Mouse (Mus musculus): ENCODE results near the gene Naif1.
A peak's percentile ranks its signal among the peaks of the same experiment; 100 is the strongest.
"Not testable (repeated sequence)": the region's sequence is repeated elsewhere in the genome, so short reads cannot be mapped to it uniquely, and the experiment has no call there.

Naif1 gene

DNA sequence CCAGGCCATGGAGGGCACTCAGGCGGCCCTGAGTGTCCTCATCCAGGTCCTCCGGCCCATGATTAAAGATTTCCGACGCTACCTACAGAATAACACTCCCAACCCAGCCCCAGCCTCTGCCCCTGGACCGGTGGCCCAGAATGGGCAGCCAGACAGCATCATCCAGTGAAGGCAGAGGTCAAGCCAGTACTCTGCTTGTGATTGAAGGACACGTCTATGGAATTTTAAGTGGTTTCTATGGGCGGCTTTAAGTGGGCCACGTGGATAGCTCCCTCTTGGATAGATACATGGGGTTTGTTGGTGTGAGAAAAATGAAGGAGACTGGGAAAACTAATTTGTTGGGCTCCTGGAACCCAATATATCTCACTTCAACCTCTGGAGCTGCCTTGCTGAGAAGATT lies 4.8 kb downstream of the Naif1 start:
- no peak for DNase-seq (ENCODE audit: low read depth, low spot score)

DNA sequence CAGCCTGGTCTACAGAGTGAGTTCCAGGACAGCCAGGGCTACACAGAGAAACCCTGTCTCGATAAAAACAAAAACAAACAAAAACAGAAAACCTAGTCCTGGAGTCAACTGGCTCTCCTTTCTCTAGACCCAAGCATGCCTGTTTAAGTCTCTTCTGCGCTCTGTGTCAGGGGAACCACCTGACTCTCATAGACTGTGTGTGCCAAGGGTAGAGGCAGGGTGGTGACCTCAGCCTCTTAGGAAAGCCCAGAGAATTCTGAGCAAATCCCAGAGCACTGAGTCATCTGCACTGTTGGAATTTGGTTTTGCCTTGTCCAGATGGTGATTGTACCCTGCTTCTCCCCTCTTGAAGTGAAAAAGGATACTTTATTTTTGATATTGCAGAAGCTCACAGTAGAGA lies 8.0 kb downstream of the Naif1 start:
- DNase-seq (ENCODE audit: low read depth, low spot score), result no peak

DNA sequence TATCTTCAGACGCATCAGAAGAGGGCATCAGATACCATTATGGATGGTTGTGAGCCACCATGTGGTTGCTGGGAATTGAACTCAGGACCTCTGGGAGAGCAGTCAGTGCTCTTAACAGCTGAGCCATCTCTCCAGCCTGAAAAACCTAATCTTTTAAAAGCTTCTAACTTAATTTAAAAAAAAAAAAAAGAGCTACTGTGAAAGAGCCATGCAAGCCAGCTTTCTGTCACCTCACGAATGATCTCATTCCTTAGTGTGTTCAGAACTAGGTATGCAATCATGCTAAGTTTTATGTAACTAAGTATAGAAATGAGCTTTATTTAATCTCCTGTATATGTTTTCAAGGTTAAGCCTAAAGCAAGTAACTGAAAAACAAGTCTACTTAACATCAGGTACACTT lies 9.4 kb downstream of the Naif1 start:
- no peak for DNase-seq (ENCODE audit: low read depth, low spot score)

DNA sequence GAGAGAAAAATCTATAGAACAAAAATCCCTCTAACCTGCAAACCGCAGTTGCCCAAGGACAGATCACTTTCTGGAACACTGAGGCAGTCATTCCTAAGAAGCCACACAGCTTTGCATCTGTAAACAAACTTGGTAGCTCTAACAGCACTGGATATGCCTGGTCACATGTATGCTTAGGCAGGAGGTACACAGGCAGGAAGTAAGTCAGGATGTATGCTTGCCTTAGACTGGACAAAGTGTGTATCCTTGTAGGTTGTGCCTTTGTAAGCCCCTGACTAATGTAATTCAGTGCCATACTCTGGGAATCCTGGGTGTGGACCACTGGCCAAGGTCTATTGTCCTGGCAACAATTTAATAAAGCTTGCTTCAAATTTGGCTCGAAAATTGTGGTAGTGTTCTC lies 13.5 kb downstream of the Naif1 start:
- no peak for DNase-seq (ENCODE audit: low read depth, low spot score)

DNA sequence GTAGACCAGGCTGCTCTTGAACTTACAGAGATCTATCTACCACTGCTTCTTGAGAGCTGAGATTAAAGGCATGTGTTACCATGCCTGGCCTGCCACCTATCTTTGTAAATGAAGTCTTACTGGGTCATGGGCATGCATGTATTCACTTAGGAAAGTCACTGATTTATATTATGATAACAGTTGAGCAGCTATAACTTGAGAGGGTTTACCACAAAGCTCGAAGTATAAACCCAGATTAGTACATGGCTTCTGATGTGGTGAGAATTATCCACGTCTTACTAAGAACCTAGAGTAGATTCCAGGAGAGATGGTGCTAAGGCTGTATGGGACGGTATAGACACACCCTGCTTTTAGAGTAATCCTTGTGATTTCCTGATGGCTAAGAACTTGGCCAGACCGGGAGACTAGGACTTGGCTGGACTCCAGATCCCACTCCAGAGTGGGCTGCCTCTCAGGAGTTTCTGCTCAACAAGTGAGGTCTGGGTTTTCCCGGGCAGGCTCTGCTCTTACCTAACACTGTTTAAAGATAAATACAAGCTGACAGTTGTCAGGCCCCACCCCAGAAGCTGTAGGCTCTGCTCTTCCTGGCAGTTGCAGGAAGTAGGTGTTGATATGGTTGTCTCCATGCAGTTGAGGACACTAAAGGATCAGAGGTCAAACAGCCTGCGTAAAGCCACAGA lies 14.1 kb downstream of the Naif1 start:
- no peak for DNase-seq (ENCODE audit: low read depth, low spot score)

DNA sequence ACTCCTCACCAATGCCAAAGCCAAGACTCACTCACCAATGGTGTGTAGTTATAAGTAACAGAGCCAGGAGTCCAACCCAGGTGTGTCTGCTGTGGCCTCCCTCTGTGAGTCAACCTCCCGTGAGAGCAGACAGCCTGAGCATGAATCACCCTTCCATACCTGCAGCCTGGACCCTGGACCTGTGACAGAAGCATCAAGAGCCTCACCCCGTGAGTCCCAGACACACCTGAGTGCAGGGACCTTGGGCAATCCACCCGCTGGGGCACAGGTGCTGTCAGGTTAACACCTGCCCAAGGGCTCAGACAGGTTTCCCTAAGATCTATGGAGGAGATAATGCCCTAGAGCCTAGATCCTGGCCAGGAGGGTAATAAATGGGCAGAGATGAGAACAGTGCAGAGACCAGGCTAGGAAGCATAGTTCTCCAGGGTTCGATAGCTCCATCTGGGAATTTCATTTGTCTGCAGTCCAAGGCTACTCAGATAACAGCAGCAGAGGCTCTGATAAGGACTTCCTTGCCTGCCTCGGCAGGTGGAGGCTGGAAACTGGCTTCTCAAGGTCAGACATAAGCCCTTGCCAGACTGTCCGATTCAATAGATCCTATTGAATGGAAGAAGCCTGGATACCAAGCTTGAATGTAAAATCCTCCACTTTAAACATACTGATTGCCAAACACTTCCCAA lies 20.9 kb downstream of the Naif1 start:
- no peak for DNase-seq (ENCODE audit: low read depth, low spot score)

DNA sequence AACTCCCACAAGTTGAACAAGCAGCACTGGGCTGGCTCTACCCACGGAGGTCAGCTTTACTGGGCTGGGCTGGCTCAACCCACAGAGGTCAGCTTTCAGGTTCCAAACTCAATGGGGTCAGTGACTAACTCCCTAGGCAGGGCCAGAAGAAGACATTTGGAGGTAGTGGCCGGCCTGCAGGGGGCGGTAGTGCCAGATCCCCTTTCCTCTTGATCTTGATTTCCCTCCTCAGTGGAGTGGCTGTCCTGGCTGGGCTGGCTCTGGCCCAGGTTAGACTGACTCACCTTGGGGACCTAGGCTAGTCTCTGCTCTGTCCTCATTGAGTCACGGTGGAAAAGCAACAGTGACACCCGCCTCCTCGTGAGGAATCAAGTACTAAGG lies 21.4 kb downstream of the Naif1 start:
- no peak for DNase-seq (ENCODE audit: low read depth, low spot score)

DNA sequence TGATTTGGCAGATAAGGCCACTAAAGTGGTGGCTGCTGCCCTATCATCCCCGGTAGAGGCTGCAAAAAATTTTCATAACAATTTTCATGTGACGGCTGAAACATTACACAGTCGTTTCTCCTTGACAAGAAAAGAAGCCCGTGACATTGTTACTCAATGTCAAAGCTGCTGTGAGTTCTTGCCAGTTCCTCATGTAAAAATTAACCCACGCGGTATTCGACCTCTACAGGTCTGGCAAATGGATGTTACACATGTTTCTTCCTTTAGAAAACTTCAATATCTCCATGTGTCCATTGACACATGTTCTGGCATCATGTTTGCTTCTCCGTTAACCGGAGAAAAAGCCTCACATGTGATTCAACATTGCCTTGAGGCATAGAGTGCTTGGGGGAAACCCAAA lies 25.1 kb downstream of the Naif1 start:
- not testable (repeated sequence) for DNase-seq (ENCODE audit: low read depth, low spot score)

DNA sequence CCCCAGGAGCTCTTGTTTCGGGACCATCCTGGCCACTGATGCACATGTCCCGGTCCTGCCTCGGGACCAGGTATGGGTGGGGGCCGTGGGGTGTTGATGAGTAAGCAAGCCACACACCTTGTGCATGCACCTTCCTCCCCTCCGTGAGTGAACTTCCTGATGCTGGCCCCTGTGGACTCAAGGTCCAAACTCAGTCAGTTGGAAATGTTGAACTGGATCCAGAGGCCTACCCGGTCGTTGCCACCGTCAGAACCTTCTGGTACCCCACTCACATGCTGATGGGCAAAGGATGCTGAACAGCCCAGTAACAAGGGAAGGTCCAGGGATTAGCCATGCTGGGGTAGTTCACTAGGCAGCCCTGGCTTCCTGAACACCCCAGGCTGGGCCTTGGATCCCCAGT lies 32.1 kb downstream of the Naif1 start:
- no peak for DNase-seq (ENCODE audit: low read depth, low spot score)

DNA sequence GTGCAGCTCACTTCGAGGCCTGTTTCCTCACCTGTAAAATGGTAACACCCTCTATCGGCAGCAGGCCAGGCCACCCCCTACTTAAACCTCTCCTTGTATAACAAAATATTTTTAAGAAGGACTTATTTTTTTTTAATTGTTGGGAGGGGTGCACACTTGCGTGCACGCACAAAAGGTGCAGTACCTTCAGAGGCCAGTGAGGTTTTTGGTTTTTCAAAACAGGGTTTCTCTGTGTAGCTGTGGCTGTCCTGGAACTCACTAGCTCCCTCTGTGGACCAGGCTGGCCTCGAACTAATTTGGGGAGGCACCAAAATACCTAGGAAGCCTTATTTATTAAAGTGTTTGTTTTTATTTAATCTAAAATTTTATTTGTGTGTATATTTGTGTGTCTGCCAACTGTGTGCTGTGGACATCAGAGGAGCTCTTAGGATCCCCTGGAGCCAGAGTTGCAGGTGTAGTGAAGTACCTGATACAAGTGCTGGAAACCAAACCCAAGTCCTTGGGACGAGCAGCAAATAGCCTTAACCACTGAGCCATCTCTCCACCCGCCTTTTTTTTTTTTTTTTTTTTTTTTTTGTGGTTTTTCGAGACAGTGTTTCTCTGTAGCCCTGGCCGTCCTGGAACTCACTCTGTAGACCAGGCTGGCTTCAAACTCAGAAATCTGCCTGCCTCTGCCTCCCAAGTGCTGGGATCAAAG lies 33.1 kb downstream of the Naif1 start:
- DNase-seq (ENCODE audit: low read depth, low spot score), result no peak

DNA sequence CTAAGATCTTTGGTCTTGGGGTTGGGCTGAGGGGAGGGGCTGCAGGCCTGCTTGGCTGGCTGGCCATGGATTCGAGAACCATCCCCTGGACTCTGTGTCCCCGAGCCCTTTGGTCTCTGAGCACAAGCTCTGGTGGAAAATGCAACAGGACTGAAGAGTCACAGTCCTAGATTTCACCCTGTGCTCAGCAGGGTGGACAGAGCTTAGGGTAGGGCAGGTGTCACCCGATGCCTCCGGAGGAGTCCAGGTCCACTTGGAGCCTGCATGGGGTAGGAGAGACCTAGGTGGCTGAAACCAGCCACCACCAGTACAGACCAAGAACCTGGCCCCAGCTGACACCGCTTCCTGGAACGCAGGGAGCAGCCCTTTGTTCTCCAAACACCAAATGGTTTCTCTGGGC lies 34.7 kb downstream of the Naif1 start:
- DNase-seq (ENCODE audit: low read depth, low spot score), result no peak

DNA sequence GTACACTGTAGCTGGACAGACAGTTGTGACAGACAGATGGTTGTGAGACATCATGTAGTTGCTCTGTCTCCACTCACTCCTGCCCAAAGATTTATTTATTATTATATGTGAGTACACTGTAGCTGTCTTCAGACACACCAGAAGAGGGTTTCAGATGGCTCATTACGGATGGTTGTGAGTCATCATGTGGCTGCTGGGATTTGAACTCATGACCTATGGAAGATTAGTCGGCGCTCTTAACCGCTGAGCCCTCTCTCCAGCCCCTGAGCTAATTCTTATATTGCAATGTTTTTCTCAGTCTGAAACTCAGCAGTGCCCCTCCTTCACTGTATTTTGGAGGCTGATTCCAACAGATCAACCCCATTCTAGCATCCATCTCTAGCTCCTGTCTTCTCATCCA lies 35.5 kb downstream of the Naif1 start:
- no peak for DNase-seq (ENCODE audit: low read depth, low spot score)

DNA sequence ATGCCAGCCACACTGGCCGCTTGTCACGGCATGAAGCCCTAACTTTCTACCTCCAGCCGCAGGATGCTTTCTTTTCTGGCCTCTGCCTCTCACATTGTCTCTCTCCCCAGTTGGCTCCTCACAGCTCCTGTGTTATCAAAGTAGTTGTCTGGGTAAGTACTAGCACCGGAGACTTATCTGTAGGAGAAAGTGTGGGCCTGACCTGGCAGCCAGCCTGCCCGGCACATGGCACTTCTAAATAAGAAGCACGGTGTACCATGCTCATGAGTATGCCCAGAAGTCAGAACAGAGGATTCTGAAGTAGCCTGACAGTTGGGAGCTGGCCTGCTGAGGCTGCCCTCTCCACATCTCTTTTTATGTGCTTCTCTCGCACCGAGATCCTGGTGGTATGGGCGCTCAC lies 35.9 kb downstream of the Naif1 start:
- DNase-seq (ENCODE audit: low read depth, low spot score), result no peak

DNA sequence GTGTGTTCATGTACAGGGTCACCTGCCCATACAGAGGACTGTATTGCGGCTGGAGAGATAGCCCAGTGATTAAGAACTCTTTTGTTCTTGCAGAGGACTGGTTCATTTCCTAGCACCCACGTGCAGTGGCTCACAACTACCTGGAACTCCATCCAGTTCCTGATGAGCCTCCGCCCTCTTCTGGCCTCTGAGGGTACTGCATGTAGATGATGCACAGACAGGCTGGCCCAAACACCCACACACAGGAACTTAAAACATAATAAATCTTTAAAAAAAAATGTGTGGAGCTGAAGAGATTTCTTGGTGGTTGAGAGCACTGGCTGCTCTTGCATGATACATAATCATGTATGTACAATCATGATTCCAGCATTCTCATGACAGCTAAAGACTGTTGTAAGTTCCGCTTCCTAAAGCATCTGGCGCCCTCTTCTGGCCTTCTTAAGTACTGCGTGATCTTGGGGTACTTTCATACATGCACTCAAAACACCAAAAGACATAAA lies 36.9 kb downstream of the Naif1 start:
- DNase-seq (ENCODE audit: low read depth, low spot score), result peak; percentile 85

DNA sequence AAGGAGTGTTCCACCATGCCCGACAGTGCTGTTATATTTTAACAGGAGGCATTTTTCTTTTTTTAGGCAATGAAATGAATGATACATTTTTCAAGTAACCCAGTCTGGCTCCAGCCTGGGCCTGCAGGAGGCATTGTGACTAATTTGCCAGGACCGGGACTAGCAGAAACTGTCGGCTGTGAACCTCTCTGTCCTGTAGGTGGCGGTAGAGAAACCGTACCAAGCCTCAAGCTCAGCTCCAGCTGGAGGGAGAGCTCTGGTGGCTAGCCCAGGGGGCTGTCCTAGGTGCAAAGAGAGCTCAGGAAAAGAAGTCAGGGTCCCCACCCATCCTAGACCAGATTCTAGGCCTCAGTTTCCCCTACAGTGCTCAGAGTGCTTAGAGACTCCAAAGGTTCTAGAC lies 38.4 kb downstream of the Naif1 start:
- peak; percentile 64 for DNase-seq (ENCODE audit: low read depth, low spot score)

DNA sequence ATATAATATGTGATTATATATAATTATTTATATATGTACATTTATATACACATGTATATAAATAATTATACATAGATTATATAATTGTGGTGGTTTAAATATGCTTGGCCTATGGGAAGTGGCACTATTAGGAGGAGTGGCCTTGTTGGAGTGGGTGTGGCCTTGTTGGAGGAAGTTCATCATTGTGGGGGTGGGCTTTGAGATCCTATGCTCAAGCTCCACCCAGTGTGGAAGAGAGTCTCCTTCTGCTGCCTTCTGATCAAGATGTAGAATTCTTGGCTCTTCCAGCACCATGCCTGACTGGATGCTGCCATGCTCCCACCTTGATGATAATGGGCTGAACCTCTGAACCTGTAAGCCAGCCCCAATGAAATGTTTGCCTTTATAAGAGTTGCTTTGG lies 40.5 kb downstream of the Naif1 start:
- not testable (repeated sequence) for DNase-seq (ENCODE audit: low read depth, low spot score)

DNA sequence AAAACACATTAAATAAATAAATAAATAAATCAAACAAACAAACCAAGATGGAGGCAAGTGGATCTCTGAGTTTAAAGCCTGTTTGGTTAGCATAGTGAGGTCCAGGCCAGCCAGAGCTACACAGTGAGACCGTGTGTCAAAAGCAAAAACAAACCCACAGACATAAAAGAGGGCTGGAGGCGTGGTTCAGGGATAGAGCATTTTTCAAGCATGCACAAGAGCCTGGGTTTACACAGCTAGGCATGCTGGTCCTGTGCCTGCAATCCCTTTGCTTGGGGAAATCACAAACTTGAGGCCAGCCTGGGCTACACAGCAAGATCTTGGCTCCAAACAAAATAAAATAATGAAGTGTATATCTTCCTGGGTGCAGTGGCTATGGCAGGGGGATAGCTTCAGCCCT lies 42.4 kb downstream of the Naif1 start:
- no peak for DNase-seq (ENCODE audit: low read depth, low spot score)

DNA sequence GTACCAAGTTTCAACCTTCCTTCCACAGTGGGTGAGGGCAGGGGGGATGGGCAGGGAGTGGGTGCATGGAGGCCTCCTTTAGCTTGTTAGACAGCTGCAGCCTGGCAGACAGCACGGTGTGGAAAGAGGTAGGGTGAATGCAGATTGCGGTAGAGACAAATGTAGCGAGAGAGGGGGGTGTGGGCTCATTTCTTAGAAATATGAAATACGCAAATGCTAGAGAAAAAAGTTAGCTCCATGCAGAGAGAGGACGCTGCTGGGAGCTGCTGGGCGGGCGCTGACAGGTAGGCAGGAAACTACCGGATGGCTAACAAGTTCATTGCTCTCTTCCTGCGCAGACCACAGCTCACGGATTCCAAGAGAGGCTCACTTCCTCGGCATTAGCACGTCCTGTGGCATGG lies 43.0 kb downstream of the Naif1 start:
- no peak for DNase-seq (ENCODE audit: low read depth, low spot score)

DNA sequence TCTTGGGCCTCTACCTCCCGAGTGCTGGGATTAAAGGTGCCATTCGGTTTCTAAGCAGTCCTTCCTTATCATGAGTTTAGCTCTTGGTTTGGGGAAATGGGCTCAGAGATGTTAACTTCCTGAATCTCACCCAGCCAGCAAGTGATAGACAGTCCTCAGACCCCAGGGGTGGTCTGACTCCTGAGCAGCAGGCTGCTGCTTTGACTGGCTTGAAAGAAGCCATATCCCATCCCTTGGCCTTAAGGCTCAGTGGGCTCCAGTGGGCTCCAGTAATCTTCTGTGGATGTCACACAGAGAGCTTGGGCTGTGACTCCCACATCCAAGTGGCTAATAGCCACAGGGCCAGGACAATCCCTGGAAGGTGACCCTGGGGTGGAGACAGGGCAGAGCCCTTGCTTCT lies 44.3 kb downstream of the Naif1 start:
- DNase-seq (ENCODE audit: low read depth, low spot score), result no peak

DNA sequence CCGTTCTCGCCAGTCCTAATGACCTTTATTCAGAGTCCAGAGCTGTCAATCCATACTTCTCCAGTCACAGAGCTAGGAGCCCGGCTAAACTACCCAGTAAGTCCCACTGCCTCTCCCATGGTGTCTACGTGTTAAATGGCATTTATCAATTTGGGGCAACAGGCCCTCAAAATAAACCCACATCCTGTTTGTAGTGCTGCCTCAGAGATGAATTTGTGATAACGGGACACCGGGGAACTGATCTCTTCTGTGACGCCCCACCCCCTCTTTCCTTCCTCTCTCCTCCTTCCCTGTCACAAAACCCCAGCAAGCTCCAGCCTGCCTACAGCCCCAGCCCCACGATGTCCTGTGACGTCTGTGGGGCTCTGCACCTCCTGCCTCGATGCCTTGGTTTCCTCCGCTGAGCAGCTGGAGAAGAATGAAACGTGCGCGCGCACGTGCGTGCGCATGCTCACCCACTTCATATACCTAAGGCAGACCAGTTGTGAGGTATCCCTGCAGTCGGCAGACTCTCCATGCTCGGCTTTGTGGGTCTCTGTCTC lies 45.0 kb downstream of the Naif1 start:
- DNase-seq (ENCODE audit: low read depth, low spot score), result no peak

DNA sequence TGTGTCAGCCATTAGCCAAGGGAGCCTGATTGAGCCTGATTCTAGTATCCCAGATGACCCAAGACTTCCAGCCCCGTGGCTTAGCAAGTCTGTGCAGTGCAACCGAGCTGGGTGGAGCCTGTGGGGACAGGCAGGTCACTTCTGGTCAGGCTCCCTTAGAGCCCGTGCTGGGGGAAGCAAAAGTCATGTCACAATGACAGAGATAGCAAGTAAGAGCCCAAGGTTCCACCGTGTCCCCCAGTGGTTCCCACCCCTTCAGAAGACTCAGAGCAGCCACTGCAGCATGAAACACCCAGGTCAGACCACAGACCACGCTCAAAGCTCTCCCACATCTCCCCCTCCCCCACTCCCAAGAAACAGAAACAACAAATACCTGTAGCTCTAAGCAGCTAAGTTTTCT lies 45.9 kb downstream of the Naif1 start:
- DNase-seq (ENCODE audit: low read depth, low spot score), result no peak

DNA sequence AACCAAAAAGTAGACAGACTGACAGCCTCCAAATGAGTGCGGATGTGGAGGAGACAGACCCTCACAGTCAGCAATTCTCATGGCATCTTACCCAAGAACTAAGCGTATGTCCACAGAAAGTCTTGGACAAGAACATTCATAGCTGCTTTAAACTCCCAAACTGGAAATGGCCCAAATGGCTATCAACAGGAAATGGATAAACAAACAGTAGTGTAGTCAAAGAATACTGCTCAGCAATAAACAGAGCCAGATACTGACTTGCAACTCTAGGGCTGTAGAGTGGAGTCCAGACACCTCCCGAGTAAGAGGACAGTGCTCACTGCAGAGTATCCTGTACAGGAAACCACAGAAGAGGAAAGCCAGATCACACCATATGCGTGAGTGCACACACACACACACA lies 49.1 kb downstream of the Naif1 start:
- no peak for DNase-seq (ENCODE audit: low read depth, low spot score)

DNA sequence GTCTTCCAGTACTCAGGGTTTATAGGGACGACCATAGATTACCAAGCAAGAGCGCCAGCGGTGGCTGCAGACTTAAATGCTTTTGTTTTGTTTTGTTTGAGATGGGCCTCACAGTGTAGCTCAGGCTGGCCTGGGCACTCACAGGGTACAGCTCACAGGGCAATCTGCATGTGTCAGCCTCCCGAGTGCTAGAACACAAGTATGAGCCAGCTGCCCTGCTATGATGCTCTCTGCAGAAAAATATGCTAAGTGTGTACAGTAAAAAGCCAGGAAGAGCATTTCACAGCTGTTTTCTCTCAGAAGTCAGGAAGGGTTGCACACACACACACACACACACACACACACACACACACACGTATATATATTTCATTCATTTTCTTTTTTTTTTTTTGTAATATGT lies 50.2 kb downstream of the Naif1 start:
- no peak for DNase-seq (ENCODE audit: low read depth, low spot score)

All from retina, adult 2 months (tissue).